Mouse (Mus musculus) heart, postnatal 36 days (tissue): Measurements from ENCODE around the gene Ccdc86. TPM values are rescaled to one million over a fixed set of nuclear protein-coding genes. Genes with fewer than 3 reads are reported as not detected.
A peak's percentile ranks its signal among the peaks of the same experiment; 100 is the strongest.

Source experiments
- DNase-seq, 2 experiments: peaks; one replicate each; pipeline ENCODE4 v3.0.0; 2021 to 2022
- intact Hi-C: fragments of 180-260 bp; cut with DNase I; formaldehyde crosslinking; loops from one replicate; pipeline ENCODE4 v1.15.1; 2025
- total RNA-seq, 2 experiments: library from RNA; stranded (reverse); gene quantifications; 2 replicates each; pipeline ENCODE4 v1.2.3; 2021

Gene Ccdc86
- total RNA-seq, 2 experiments from 2014 or later, result 6.3 to 6.5 TPM

- no peak for DNase-seq
- intact Hi-C loops, result no loop called here
Measured at GRCm38 (mm10) chr19:10914870-10915269, 34.2 kb downstream of the Ccdc86 start.

GRCm38 (mm10) chr19:10914291-10914690, 34.8 kb downstream of the Ccdc86 start:
- DNase-seq, result no peak
- intact Hi-C loops, result no loop called here

- no peak for DNase-seq
- intact Hi-C loops, result loop anchor here (2.0 kb wide), 1 partner anchor 50 kb away; no protein-coding TSS in a partner anchor
Measured at GRCm38 (mm10) chr19:10909087-10909721, 39.9 kb downstream of the Ccdc86 start.

- intact Hi-C loops, result loop anchor here (2.0 kb wide), 1 partner anchor 51 kb away; no protein-coding TSS in a partner anchor
- peak; percentile 49 to 58 for DNase-seq
Measured at GRCm38 (mm10) chr19:10907891-10908290, 41.2 kb downstream of the Ccdc86 start.

- DNase-seq, result no peak
- intact Hi-C loops, result no loop called here
Measured at GRCm38 (mm10) chr19:10905728-10906000, 43.4 kb downstream of the Ccdc86 start.

GRCm38 (mm10) chr19:10904927-10905727, 43.9 kb downstream of the Ccdc86 start:
- DNase-seq, result peak; percentile 57 to 61
- intact Hi-C loops, result no loop called here

GRCm38 (mm10) chr19:10904512-10904911, 44.6 kb downstream of the Ccdc86 start:
- DNase-seq, result no peak
- intact Hi-C loops, result no loop called here

GRCm38 (mm10) chr19:10901046-10901445, 48.0 kb downstream of the Ccdc86 start:
- no peak for DNase-seq
- intact Hi-C loops, result no loop called here

GRCm38 (mm10) chr19:10900315-10900714, 48.8 kb downstream of the Ccdc86 start:
- peak; percentile 57 to 62 for DNase-seq
- intact Hi-C loops, result no loop called here

GRCm38 (mm10) chr19:10897491-10897890, 51.6 kb downstream of the Ccdc86 start:
- intact Hi-C loops, result loop anchor here (2.0 kb wide), 1 partner anchor 51 kb away; the partner anchor contains the start of gene Ccdc86
- DNase-seq, result peak in 1 of 2 experiments; percentile 17

- DNase-seq, result peak in 1 of 2 experiments; percentile 15
- intact Hi-C loops, result loop anchor here (2.0 kb wide), 1 partner anchor 52 kb away; the partner anchor contains the start of gene Ccdc86
Measured at GRCm38 (mm10) chr19:10896849-10897248, 52.2 kb downstream of the Ccdc86 start.

GRCm38 (mm10) chr19:10895708-10896107, 53.4 kb downstream of the Ccdc86 start:
- intact Hi-C loops, result loop anchor here (2.0 kb wide), 1 partner anchor 53 kb away; the partner anchor contains the start of gene Ccdc86

GRCm38 (mm10) chr19:10895016-10895528, 54.0 kb downstream of the Ccdc86 start, which contains the start of gene Prpf19:
Gene Prpf19, plus strand, starts transcription at chr19:10895231.
- DNase-seq, result peak; percentile 96
- intact Hi-C loops, result no loop called here

More at GRCm38 (mm10) chr19:10895708-10896107, 53.4 kb downstream of the Ccdc86 start:
- no peak for DNase-seq

- DNase-seq, result no peak
Measured at GRCm38 (mm10) chr19:10892201-10892600, 56.9 kb downstream of the Ccdc86 start.

More at GRCm38 (mm10) chr19:10892201-10892600, 56.9 kb downstream of the Ccdc86 start:
- intact Hi-C loops, result no loop called here

Other genes with a start within 250 kb of the Ccdc86 start
- gene Cd5, start 210.3 kb downstream of the Ccdc86 start, total RNA-seq, result under 1 TPM; 0.14 to 0.28 TPM
- under 1 TPM; 0.08 to 0.31 TPM for gene Cd6, start 119.2 kb downstream of the Ccdc86 start, total RNA-seq
- 1 to 10 TPM; 2.2 to 2.4 TPM for gene Slc15a3, start 109.5 kb downstream of the Ccdc86 start, total RNA-seq
- 10 to 100 TPM; 12.4 to 14.8 TPM for gene Tmem132a, start 79.3 kb downstream of the Ccdc86 start, total RNA-seq
- gene Tmem109, start 67.3 kb downstream of the Ccdc86 start, total RNA-seq, result 100 to 1,000 TPM in 1 of 2 experiments, 10 to 100 TPM in 1; 97.4 to 107 TPM
- gene Prpf19, start 54.0 kb downstream of the Ccdc86 start, total RNA-seq, result 100 to 1,000 TPM; 218 to 273 TPM
- not detected for gene Zp1, start 28.6 kb downstream of the Ccdc86 start, total RNA-seq
- gene Ptgdr2, start 12.1 kb downstream of the Ccdc86 start, total RNA-seq, result under 1 TPM in 1 of 2 experiments, not detected in 1; 0.14 TPM
- gene Ms4a10, start 25.4 kb upstream of the Ccdc86 start, total RNA-seq, result not detected
- gene Ms4a15, start 44.0 kb upstream of the Ccdc86 start, total RNA-seq, result not detected
- not detected for gene Ms4a18, start 68.8 kb upstream of the Ccdc86 start, total RNA-seq
- gene Ms4a8a, start 131.8 kb upstream of the Ccdc86 start, total RNA-seq, result 1 to 10 TPM; 1.2 to 3.3 TPM
- gene 1700017D01Rik, start 181.6 kb upstream of the Ccdc86 start, total RNA-seq, result not detected
- not detected for gene 1700025F22Rik, start 216.1 kb upstream of the Ccdc86 start, total RNA-seq
- gene Ms4a13, start 247.5 kb upstream of the Ccdc86 start, total RNA-seq, result not detected